Mouse (Mus musculus) limb, embryonic 14.5 days (tissue): Measurements from ENCODE around the gene Sh3gl1. TPM values are rescaled to one million over a fixed set of nuclear protein-coding genes. Genes with fewer than 3 reads are reported as not detected.
A peak's percentile ranks its signal among the peaks of the same experiment; 100 is the strongest.

ENCODE experiments used
- ATAC-seq: fragments of 200-750 bp; cut with Nextera tagmentation; 2 replicates; pipeline ENCODE4 v1.8.0; 2017; ENCODE audit warnings: low read depth, moderate number of reproducible peaks, moderate TSS enrichment; ENCODE audit not compliant: low FRiP score
- DNase-seq: peaks from one replicate; pipeline ENCODE4 v3.0.0-alpha.2; 2015; ENCODE audit warnings: low spot score
- H3K27ac ChIP-seq: fragments of 300-500 bp; sonication (generic); replicated peaks from 2 replicates; pipeline ENCODE4 v1.5.1; 2014; ENCODE audit warnings: low read depth, mild to moderate bottlenecking, low read length, moderate library complexity, mixed read lengths
- H3K27me3 ChIP-seq: fragments of 300-500 bp; sonication (generic); 2 replicates; pipeline ENCODE4 v1.6.1; 2014; ENCODE audit warnings: low read length, mixed read lengths; ENCODE audit not compliant: control insufficient read depth, insufficient read depth
- H3K36me3 ChIP-seq: fragments of 300-500 bp; sonication (generic); 2 replicates; pipeline ENCODE4 v1.6.1; 2014; ENCODE audit warnings: mild to moderate bottlenecking, low read length, moderate library complexity, mixed read lengths; ENCODE audit not compliant: control insufficient read depth, insufficient read depth
- H3K4me1 ChIP-seq: fragments of 300-500 bp; sonication (generic); 2 replicates; pipeline ENCODE4 v1.6.1; 2014; ENCODE audit warnings: antibody characterized with exemption, low read length, mixed read lengths; ENCODE audit not compliant: control insufficient read depth, insufficient read depth
- H3K4me2 ChIP-seq: fragments of 300-500 bp; sonication (generic); replicated peaks from 2 replicates; pipeline ENCODE4 v1.6.1; 2014; ENCODE audit warnings: low read depth, mild to moderate bottlenecking, low read length, moderate library complexity; ENCODE audit not compliant: severe bottlenecking
- H3K4me3 ChIP-seq: fragments of 300-500 bp; sonication (generic); replicated peaks from 2 replicates; pipeline ENCODE4 v1.5.1; 2014; ENCODE audit warnings: low read length
- H3K9ac ChIP-seq: fragments of 300-500 bp; sonication (generic); 2 replicates; pipeline ENCODE4 v1.6.1; 2014; ENCODE audit warnings: mild to moderate bottlenecking, low read depth, low read length, moderate library complexity; ENCODE audit not compliant: severe bottlenecking
- H3K9me3 ChIP-seq: fragments of 300-500 bp; sonication (generic); 2 replicates; pipeline ENCODE4 v1.6.1; 2016; ENCODE audit warnings: low read length; ENCODE audit not compliant: control insufficient read depth
- POLR2A ChIP-seq: fragments of 200-500 bp; IDR thresholded peaks from 2 replicates; pipeline ENCODE4 v1.8.0; 2012; ENCODE audit warnings: inconsistent platforms, mild to moderate bottlenecking, moderate library complexity, borderline replicate concordance; ENCODE audit not compliant: insufficient read depth, insufficient read length; ENCODE audit errors: extremely low read depth
- WGBS: fragments of 180-500 bp; shearing (Covaris S2); extraction: QIAGEN DNeasy Blood & Tissue Kit; methylation state at CpG from one replicate; pipeline ENCODE4 v1.1.7; 2014; 5-methylcytosine and 5-hydroxymethylcytosine counted together
- polyA plus RNA-seq, 2 experiments: library from polyadenylated mRNA; depleted of rRNA in 1 of 2; stranded (reverse) in 1 of 2; unstranded in 1 of 2; fragments of >200 nt; fragmentation: Nextera tagmentation in 1 of 2; extraction: Ambion mirVana in 1 of 2; gene quantifications; 2 replicates each; pipeline versions ENCODE4 v1.2.1 to v1.2.3; 2012 to 2014

The Sh3gl1 gene
- polyA plus RNA-seq, 2 experiments: 166 to 176 TPM

DNA sequence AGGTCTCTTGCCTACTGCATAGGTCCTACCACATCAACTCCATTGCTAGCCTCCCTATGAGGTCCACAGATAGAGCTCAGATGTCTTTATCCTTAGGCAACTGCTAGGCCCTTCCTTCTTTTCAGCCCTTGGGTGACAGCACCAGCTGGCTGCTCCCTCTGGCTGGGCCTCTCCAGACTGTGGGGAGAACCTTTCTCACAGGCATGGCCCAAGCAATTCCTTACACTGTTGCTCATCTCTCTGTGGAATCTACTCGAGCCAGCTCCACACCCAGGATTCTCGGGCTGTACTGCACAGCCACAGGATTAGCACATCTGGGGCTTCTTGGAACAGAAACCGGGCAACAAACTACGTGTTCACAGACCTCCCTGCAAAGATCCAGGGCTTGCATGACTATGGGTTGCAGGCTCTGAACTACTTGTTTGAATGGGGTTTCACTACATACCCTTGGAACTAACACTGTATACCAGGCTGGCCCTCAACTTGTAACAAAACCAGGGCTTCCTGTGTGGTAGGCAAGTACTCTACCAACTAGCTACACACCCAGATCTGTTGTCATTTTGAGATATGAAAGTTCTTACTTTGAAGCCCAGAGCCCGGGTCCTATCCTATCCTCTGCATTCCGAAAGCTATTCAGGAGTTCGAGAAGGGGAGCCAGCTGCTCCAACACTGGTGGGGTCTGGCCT, 2.3 kb downstream of the Sh3gl1 start:
- ATAC-seq: no peak
- Histone ChIP-seq H3K9ac (0 out of 2 replicates have a peak overlapping the region, but pooled peaks have one; percentile 91), H3K9me3 (no peaks in the 10 kb centered on the region), H3K4me2 (0 out of 2 replicates have a peak overlapping the region, but pooled peaks have one; percentile 70), H3K4me1 (peaks cover 14% of the 10 kb centered on the region), H3K27ac (no peak overlapping the region), H3K4me3 (0 out of 2 replicates have a peak overlapping the region, but pooled peaks have one; percentile 80), H3K36me3 (peaks cover 40% of the 10 kb centered on the region), H3K27me3 (no peaks in the 10 kb centered on the region)
- WGBS: 87% methylated on average over 7 of the region's 7 CpGs
- no peak for TF ChIP-seq POLR2A
- DNase-seq: no peak

DNA sequence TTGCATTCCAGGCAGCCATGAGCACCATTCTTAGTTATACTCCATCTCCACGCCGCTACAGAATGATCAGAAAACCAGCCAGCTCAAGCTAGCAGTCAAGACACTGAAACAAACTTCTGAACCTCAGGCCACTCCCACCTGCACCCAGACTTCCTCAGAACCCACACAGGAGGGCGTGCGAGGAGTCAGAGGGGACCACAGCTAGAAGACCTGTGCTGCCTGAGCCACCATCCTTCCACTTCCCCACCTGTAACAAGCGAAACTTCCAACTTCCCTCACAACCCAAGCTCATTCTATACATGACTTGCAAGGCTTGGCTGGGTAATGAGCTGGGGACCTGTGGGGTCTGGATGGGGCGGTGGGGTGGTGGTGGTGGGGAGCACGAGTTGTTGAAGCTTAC, 3.6 kb downstream of the Sh3gl1 start:
- peaks cover 14% of the 10 kb centered on the region for H3K4me1 ChIP-seq
- no peak overlapping the region for H3K27ac ChIP-seq
- H3K36me3 ChIP-seq: peaks cover 51% of the 10 kb centered on the region
- DNase-seq (no peak), ATAC-seq (no peak)
- peak overlapping the region; percentile 28; the same call in 1 of the 2 replicates for H3K9ac ChIP-seq
- WGBS: 79% methylated on average over 7 of the region's 7 CpGs
- no peaks in the 10 kb centered on the region for H3K27me3 ChIP-seq
- H3K4me2 ChIP-seq: no peak overlapping the region
- no peak overlapping the region for H3K4me3 ChIP-seq
- no peak for TF ChIP-seq POLR2A
- no peaks in the 10 kb centered on the region for H3K9me3 ChIP-seq

DNA sequence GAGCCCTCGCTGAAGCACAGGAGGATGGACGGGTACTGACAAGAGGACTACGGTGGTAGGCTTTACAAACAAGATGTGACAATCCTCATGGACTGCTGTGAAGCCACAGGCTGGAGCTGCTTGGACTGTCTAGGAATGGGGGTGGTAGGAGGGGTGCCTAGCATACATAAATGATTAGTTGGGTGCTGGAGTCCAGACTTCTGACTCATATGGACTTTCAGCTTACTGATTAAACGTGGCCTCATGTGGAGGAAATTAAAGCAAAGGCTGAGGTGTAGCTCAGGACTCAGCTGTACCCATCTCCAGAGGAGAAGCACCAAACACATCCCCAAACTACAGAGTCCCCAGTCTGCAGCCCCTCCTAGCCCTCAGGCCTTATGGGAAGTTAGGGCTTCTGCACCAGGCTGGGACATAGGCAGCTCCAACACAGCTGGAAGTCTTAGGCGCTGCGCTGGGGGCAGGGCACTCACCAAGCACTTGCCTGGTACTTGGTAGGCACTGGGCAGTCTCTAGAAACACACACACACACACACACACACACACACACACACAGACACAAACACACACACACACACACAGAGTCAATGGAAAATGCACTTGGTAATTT, 4.2 kb downstream of the Sh3gl1 start:
- H3K36me3 ChIP-seq: peaks cover 54% of the 10 kb centered on the region
- no peak for TF ChIP-seq POLR2A
- 83% methylated on average over 6 of the region's 6 CpGs for WGBS
- H3K9me3 ChIP-seq: no peaks in the 10 kb centered on the region
- H3K4me3 ChIP-seq: no peak overlapping the region
- DNase-seq (no peak), ATAC-seq (no peak)
- H3K27ac ChIP-seq: no peak overlapping the region
- no peak overlapping the region for H3K9ac ChIP-seq
- H3K4me2 ChIP-seq: no peak overlapping the region
- H3K27me3 ChIP-seq: no peaks in the 10 kb centered on the region
- H3K4me1 ChIP-seq: peaks cover 14% of the 10 kb centered on the region

DNA sequence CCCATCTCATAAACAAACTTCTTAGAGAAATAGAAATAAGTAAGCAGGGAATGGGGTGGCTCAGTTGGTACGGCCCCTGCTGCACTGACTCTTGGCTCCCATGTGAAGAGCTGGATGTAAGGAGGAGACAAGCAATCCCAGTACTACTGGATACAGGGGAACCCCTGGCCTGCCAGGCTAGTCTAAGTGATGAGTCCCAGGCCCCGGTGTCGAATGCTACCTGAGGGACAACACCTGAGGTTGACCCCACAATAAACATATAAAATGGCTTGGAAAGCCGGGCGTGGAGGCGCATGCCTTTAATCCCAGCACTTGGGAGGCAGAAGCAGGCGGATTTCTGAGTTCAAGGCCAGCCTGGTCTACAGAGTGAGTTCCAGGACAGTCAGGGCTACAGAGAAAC, 5.0 kb downstream of the Sh3gl1 start:
- no peak overlapping the region for H3K9ac ChIP-seq
- peaks cover 14% of the 10 kb centered on the region for H3K4me1 ChIP-seq
- DNase-seq (no peak), ATAC-seq (no peak)
- no peak overlapping the region for H3K27ac ChIP-seq
- no peak overlapping the region for H3K4me2 ChIP-seq
- H3K9me3 ChIP-seq: no peaks in the 10 kb centered on the region
- no peaks in the 10 kb centered on the region for H3K27me3 ChIP-seq
- H3K36me3 ChIP-seq: peaks cover 54% of the 10 kb centered on the region
- H3K4me3 ChIP-seq: no peak overlapping the region
- WGBS: 95% methylated on average over 7 of the region's 7 CpGs
- no peak for TF ChIP-seq POLR2A

DNA sequence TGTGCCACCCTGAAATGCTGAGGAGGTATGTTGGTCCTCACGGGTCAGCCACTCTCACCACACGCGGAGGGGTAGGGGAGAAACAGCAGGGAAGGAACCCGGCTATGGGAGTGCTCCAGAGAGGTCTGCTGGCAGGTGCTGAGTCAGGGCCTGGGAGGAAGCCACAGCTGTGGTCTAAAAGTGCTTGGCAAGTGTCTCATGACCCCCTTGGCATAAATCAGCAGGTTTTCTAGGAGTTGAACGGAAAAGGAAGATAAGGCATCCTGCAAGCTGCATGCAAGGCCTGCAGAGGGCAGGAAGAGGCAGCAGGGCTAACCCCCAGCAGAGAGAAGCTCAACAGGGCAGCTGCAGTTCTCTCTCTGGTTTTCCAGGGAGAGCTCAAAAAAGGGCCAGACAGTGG, 5.5 kb downstream of the Sh3gl1 start:
- H3K27me3 ChIP-seq: no peaks in the 10 kb centered on the region
- H3K4me1 ChIP-seq: peaks cover 14% of the 10 kb centered on the region
- DNase-seq (no peak), ATAC-seq (no peak)
- H3K9ac ChIP-seq: no peak overlapping the region
- H3K9me3 ChIP-seq: no peaks in the 10 kb centered on the region
- peaks cover 58% of the 10 kb centered on the region for H3K36me3 ChIP-seq
- 72% methylated on average over 5 of the region's 5 CpGs for WGBS
- TF ChIP-seq POLR2A: no peak
- H3K4me2 ChIP-seq: no peak overlapping the region
- H3K27ac ChIP-seq: no peak overlapping the region
- H3K4me3 ChIP-seq: no peak overlapping the region
